Mouse (Mus musculus): ENCODE results near the gene Cdkn2d. TPM values are rescaled to one million over a fixed set of nuclear protein-coding genes. Genes with fewer than 3 reads are reported as not detected.

The Cdkn2d gene
- 15.2 and 22.1 TPM in 2 replicates for polyA plus RNA-seq (2012; rRNA removed; ENCODE audit: low replicate concordance)

GRCm38 (mm10) chr9:21291022-21291787 is at the start of gene Cdkn2d:
Gene Cdkn2d (minus strand): TSS chr9:21291407.

GRCm38 (mm10) chr9:21320619-21321512 is 29.7 kb upstream of the Cdkn2d start, which contains the start of gene Slc44a2:
Gene Slc44a2 (plus strand): TSS chr9:21320698.

GRCm38 (mm10) chr9:21312134-21312533 is 20.9 kb upstream of the Cdkn2d start, which contains the start of gene Ap1m2:
Gene Ap1m2 (minus strand): TSS chr9:21312337.

GRCm38 (mm10) chr9:21287571-21288402 is 3.4 kb downstream of the Cdkn2d start, which contains the start of gene Kri1:
Gene Kri1 (minus strand): TSS chr9:21287969.

GRCm38 (mm10) chr9:21265000-21265561 is 26.1 kb downstream of the Cdkn2d start, which contains the start of gene Atg4d:
Gene Atg4d (plus strand): TSS chr9:21265293.

GRCm38 (mm10) chr9:21248326-21248725 is 42.9 kb downstream of the Cdkn2d start, which contains the start of gene S1pr5:
Gene S1pr5 (minus strand): TSS chr9:21248443.

GRCm38 (mm10) chr9:21238733-21239464 is 52.3 kb downstream of the Cdkn2d start, which contains the start of gene Keap1:
Gene Keap1 (minus strand): TSS chr9:21239361.

Other genes with a start within 250 kb of the Cdkn2d start
- 0.25 and 0.50 TPM in 2 replicates for gene Zglp1, start 224.3 kb downstream of the Cdkn2d start, polyA plus RNA-seq (2012; rRNA removed; ENCODE audit: low replicate concordance)
- gene Gm49373, start 218.3 kb downstream of the Cdkn2d start, polyA plus RNA-seq (2012; rRNA removed; ENCODE audit: low replicate concordance): 0.15 and 0.40 TPM in 2 replicates
- 29.2 and 69.8 TPM in 2 replicates for gene Fdx1l, start 217.8 kb downstream of the Cdkn2d start, polyA plus RNA-seq (2012; rRNA removed; ENCODE audit: low replicate concordance)
- 13.2 and 24.6 TPM in 2 replicates for gene Gm38431, start 199.4 kb downstream of the Cdkn2d start, polyA plus RNA-seq (2012; rRNA removed; ENCODE audit: low replicate concordance)
- 70.5 and 116 TPM in 2 replicates for gene Raver1, start 199.4 kb downstream of the Cdkn2d start, polyA plus RNA-seq (2012; rRNA removed; ENCODE audit: low replicate concordance)
- 21.7 and 25.1 TPM in 2 replicates for gene Tyk2, start 160.2 kb downstream of the Cdkn2d start, polyA plus RNA-seq (2012; rRNA removed; ENCODE audit: low replicate concordance)
- 16.3 and 27.9 TPM in 2 replicates for gene Cdc37, start 141.4 kb downstream of the Cdkn2d start, polyA plus RNA-seq (2012; rRNA removed; ENCODE audit: low replicate concordance)
- 2.9 and 4.7 TPM in 2 replicates for gene Pde4a, start 125.7 kb downstream of the Cdkn2d start, polyA plus RNA-seq (2012; rRNA removed; ENCODE audit: low replicate concordance)
- gene Keap1, start 52.0 kb downstream of the Cdkn2d start, polyA plus RNA-seq (2012; rRNA removed; ENCODE audit: low replicate concordance): 68.3 and 85.9 TPM in 2 replicates
- gene S1pr5, start 43.0 kb downstream of the Cdkn2d start, polyA plus RNA-seq (2012; rRNA removed; ENCODE audit: low replicate concordance): 0.13 and 0.16 TPM in 2 replicates
- 75.4 and 213 TPM in 2 replicates for gene Atg4d, start 26.1 kb downstream of the Cdkn2d start, polyA plus RNA-seq (2012; rRNA removed; ENCODE audit: low replicate concordance)
- 8.6 and 13.3 TPM in 2 replicates for gene Kri1, start 3.4 kb downstream of the Cdkn2d start, polyA plus RNA-seq (2012; rRNA removed; ENCODE audit: low replicate concordance)
- 55.7 and 57.9 TPM in 2 replicates for gene Ap1m2, start 20.9 kb upstream of the Cdkn2d start, polyA plus RNA-seq (2012; rRNA removed; ENCODE audit: low replicate concordance)
- gene Slc44a2, start 29.3 kb upstream of the Cdkn2d start, polyA plus RNA-seq (2012; rRNA removed; ENCODE audit: low replicate concordance): 9.2 and 13.8 TPM in 2 replicates
- 17.3 and 20.4 TPM in 2 replicates for gene Ilf3, start 76.5 kb upstream of the Cdkn2d start, polyA plus RNA-seq (2012; rRNA removed; ENCODE audit: low replicate concordance)
- gene Qtrt1, start 120.4 kb upstream of the Cdkn2d start, polyA plus RNA-seq (2012; rRNA removed; ENCODE audit: low replicate concordance): 24.0 and 24.6 TPM in 2 replicates
- 332 and 457 TPM in 2 replicates for gene Dnm2, start 133.5 kb upstream of the Cdkn2d start, polyA plus RNA-seq (2012; rRNA removed; ENCODE audit: low replicate concordance)
- gene Tmed1, start 218.8 kb upstream of the Cdkn2d start, polyA plus RNA-seq (2012; rRNA removed; ENCODE audit: low replicate concordance): 10.1 and 10.3 TPM in 2 replicates
- gene AB124611, start 234.8 kb upstream of the Cdkn2d start, polyA plus RNA-seq (2012; rRNA removed; ENCODE audit: low replicate concordance): 0.84 and 1.1 TPM in 2 replicates